Mouse (Mus musculus): ENCODE results near the gene Fam229a. TPM values are rescaled to one million over a fixed set of nuclear protein-coding genes. Genes with fewer than 3 reads are reported as not detected.
A peak's percentile ranks its signal among the peaks of the same experiment; 100 is the strongest.
"Not testable (repeated sequence)": the region's sequence is repeated elsewhere in the genome, so short reads cannot be mapped to it uniquely, and the experiment has no call there.

Gene Fam229a
- polyA plus RNA-seq, 1 experiment from 2014 or later = 1.4 TPM

- 75% methylated on average over 2 of the region's 2 CpGs for WGBS
Observed at GRCm38 (mm10) chr4:129457311-129457710, 33.7 kb upstream of the Fam229a start.

GRCm38 (mm10) chr4:129459726-129460125 lies 31.3 kb upstream of the Fam229a start:
- no peak for ATAC-seq
- Histone ChIP-seq H3K4me2 (ENCODE audit: low read length) (no peak overlapping the region), H3K36me3 (ENCODE audit: control insufficient read depth, insufficient read depth, low read length) (no peaks in the 10 kb centered on the region), H3K27me3 (replicated peaks; ENCODE audit: control insufficient read depth, insufficient read depth, low read length) (no peaks in the 10 kb centered on the region), H3K4me1 (ENCODE audit: control insufficient read depth, insufficient read depth, low read depth, low read length) (peaks cover 8% of the 10 kb centered on the region), H3K27ac (ENCODE audit: low read depth, low read length) (no peak overlapping the region), H3K9me3 (ENCODE audit: control insufficient read depth, low read length) (no peaks in the 10 kb centered on the region), H3K9ac (ENCODE audit: low read depth, low read length) (no peak overlapping the region), H3K4me3 (ENCODE audit: low read length) (no peak overlapping the region)
- WGBS = 90% methylated on average over 3 of the region's 3 CpGs

More at GRCm38 (mm10) chr4:129457311-129457710, 33.7 kb upstream of the Fam229a start:
- not testable (repeated sequence) for H3K9ac ChIP-seq (ENCODE audit: low read depth, low read length); H3K36me3 ChIP-seq (ENCODE audit: control insufficient read depth, insufficient read depth, low read length); H3K27me3 ChIP-seq (replicated peaks; ENCODE audit: control insufficient read depth, insufficient read depth, low read length); H3K9me3 ChIP-seq (ENCODE audit: control insufficient read depth, low read length); ATAC-seq; H3K4me2 ChIP-seq (ENCODE audit: low read length); H3K4me1 ChIP-seq (ENCODE audit: control insufficient read depth, insufficient read depth, low read depth, low read length); H3K4me3 ChIP-seq (ENCODE audit: low read length); H3K27ac ChIP-seq (ENCODE audit: low read depth, low read length)

- ATAC-seq = peak; percentile 19
- Histone ChIP-seq H3K4me2 (ENCODE audit: low read length) (peak overlapping the region; percentile 65), H3K36me3 (ENCODE audit: control insufficient read depth, insufficient read depth, low read length) (peaks cover 3% of the 10 kb centered on the region), H3K9ac (ENCODE audit: low read depth, low read length) (peak overlapping the region; percentile 67), H3K27me3 (replicated peaks; ENCODE audit: control insufficient read depth, insufficient read depth, low read length) (no peaks in the 10 kb centered on the region), H3K9me3 (ENCODE audit: control insufficient read depth, low read length) (no peaks in the 10 kb centered on the region), H3K4me3 (ENCODE audit: low read length) (peak overlapping the region; percentile 44), H3K4me1 (ENCODE audit: control insufficient read depth, insufficient read depth, low read depth, low read length) (peaks cover 8% of the 10 kb centered on the region), H3K27ac (ENCODE audit: low read depth, low read length) (peak overlapping the region; percentile 82)
- WGBS = 0% methylated on average over 4 of the region's 4 CpGs
Observed at GRCm38 (mm10) chr4:129460827-129461182, 30.2 kb upstream of the Fam229a start.

GRCm38 (mm10) chr4:129461183-129461960 lies 29.6 kb upstream of the Fam229a start, which contains the start of gene Bsdc1:
Bsdc1 (plus strand) TSS chr4:129461581.
- Histone ChIP-seq H3K27me3 (replicated peaks; ENCODE audit: control insufficient read depth, insufficient read depth, low read length) (no peaks in the 10 kb centered on the region), H3K9ac (ENCODE audit: low read depth, low read length) (peak within 1 kb of the TSS; percentile 87), H3K4me3 (ENCODE audit: low read length) (peak within 1 kb of the TSS; percentile 85), H3K4me2 (ENCODE audit: low read length) (peak within 1 kb of the TSS; percentile 70), H3K36me3 (ENCODE audit: control insufficient read depth, insufficient read depth, low read length) (peaks cover 8% of the 10 kb centered on the region), H3K27ac (ENCODE audit: low read depth, low read length) (peak within 1 kb of the TSS; percentile 82), H3K4me1 (ENCODE audit: control insufficient read depth, insufficient read depth, low read depth, low read length) (peaks cover 8% of the 10 kb centered on the region), H3K9me3 (ENCODE audit: control insufficient read depth, low read length) (no peaks in the 10 kb centered on the region)
- ATAC-seq = peak; percentile 99
- 1% methylated on average over 46 of the region's 46 CpGs for WGBS

GRCm38 (mm10) chr4:129462118-129462517 lies 28.9 kb upstream of the Fam229a start:
- H3K4me2 ChIP-seq (ENCODE audit: low read length) = peak overlapping the region; percentile 70
- no peak for ATAC-seq
- peak overlapping the region; percentile 79 for H3K27ac ChIP-seq (ENCODE audit: low read depth, low read length)
- H3K36me3 ChIP-seq (ENCODE audit: control insufficient read depth, insufficient read depth, low read length) = peaks cover 8% of the 10 kb centered on the region
- H3K4me1 ChIP-seq (ENCODE audit: control insufficient read depth, insufficient read depth, low read depth, low read length) = peaks cover 8% of the 10 kb centered on the region
- H3K27me3 ChIP-seq (replicated peaks; ENCODE audit: control insufficient read depth, insufficient read depth, low read length) = no peaks in the 10 kb centered on the region
- WGBS = 37% methylated on average over 3 of the region's 3 CpGs
- no peaks in the 10 kb centered on the region for H3K9me3 ChIP-seq (ENCODE audit: control insufficient read depth, low read length)
- peak overlapping the region; percentile 87 for H3K9ac ChIP-seq (ENCODE audit: low read depth, low read length)
- peak overlapping the region; percentile 85 for H3K4me3 ChIP-seq (ENCODE audit: low read length)

GRCm38 (mm10) chr4:129463097-129464059 lies 27.6 kb upstream of the Fam229a start:
- Histone ChIP-seq H3K4me1 (ENCODE audit: control insufficient read depth, insufficient read depth, low read depth, low read length) (peaks cover 8% of the 10 kb centered on the region), H3K9me3 (ENCODE audit: control insufficient read depth, low read length) (no peaks in the 10 kb centered on the region), H3K9ac (ENCODE audit: low read depth, low read length) (no peak overlapping the region), H3K27me3 (replicated peaks; ENCODE audit: control insufficient read depth, insufficient read depth, low read length) (no peaks in the 10 kb centered on the region), H3K36me3 (ENCODE audit: control insufficient read depth, insufficient read depth, low read length) (peaks cover 15% of the 10 kb centered on the region), H3K4me3 (ENCODE audit: low read length) (no peak overlapping the region), H3K4me2 (ENCODE audit: low read length) (no peak overlapping the region), H3K27ac (ENCODE audit: low read depth, low read length) (no peak overlapping the region)
- no peak for ATAC-seq
- WGBS = 88% methylated on average over 24 of the region's 24 CpGs

GRCm38 (mm10) chr4:129464286-129464815 lies 26.6 kb upstream of the Fam229a start:
- H3K4me3 ChIP-seq (ENCODE audit: low read length) = no peak overlapping the region
- no peak overlapping the region for H3K4me2 ChIP-seq (ENCODE audit: low read length)
- 86% methylated on average over 4 of the region's 4 CpGs for WGBS
- ATAC-seq = no peak
- no peaks in the 10 kb centered on the region for H3K27me3 ChIP-seq (replicated peaks; ENCODE audit: control insufficient read depth, insufficient read depth, low read length)
- no peak overlapping the region for H3K9ac ChIP-seq (ENCODE audit: low read depth, low read length)
- H3K4me1 ChIP-seq (ENCODE audit: control insufficient read depth, insufficient read depth, low read depth, low read length) = peaks cover 8% of the 10 kb centered on the region
- peaks cover 20% of the 10 kb centered on the region for H3K36me3 ChIP-seq (ENCODE audit: control insufficient read depth, insufficient read depth, low read length)
- no peak overlapping the region for H3K27ac ChIP-seq (ENCODE audit: low read depth, low read length)
- H3K9me3 ChIP-seq (ENCODE audit: control insufficient read depth, low read length) = no peaks in the 10 kb centered on the region

GRCm38 (mm10) chr4:129476047-129476446 lies 14.9 kb upstream of the Fam229a start:
- H3K4me1 ChIP-seq (ENCODE audit: control insufficient read depth, insufficient read depth, low read depth, low read length) = no peaks in the 10 kb centered on the region
- WGBS = 90% methylated on average over 11 of the region's 11 CpGs

GRCm38 (mm10) chr4:129479863-129480262 lies 11.1 kb upstream of the Fam229a start:
- 93% methylated on average over 3 of the region's 3 CpGs for WGBS
- H3K4me2 ChIP-seq (ENCODE audit: low read length) = no peak overlapping the region
- H3K9ac ChIP-seq (ENCODE audit: low read depth, low read length) = no peak overlapping the region
- peaks cover 19% of the 10 kb centered on the region for H3K36me3 ChIP-seq (ENCODE audit: control insufficient read depth, insufficient read depth, low read length)
- H3K27ac ChIP-seq (ENCODE audit: low read depth, low read length) = no peak overlapping the region
- no peak for ATAC-seq
- no peaks in the 10 kb centered on the region for H3K9me3 ChIP-seq (ENCODE audit: control insufficient read depth, low read length)
- no peaks in the 10 kb centered on the region for H3K4me1 ChIP-seq (ENCODE audit: control insufficient read depth, insufficient read depth, low read depth, low read length)
- H3K27me3 ChIP-seq (replicated peaks; ENCODE audit: control insufficient read depth, insufficient read depth, low read length) = no peaks in the 10 kb centered on the region
- H3K4me3 ChIP-seq (ENCODE audit: low read length) = no peak overlapping the region

More at GRCm38 (mm10) chr4:129476047-129476446, 14.9 kb upstream of the Fam229a start:
- Histone ChIP-seq H3K27ac (ENCODE audit: low read depth, low read length) (no peak overlapping the region), H3K4me2 (ENCODE audit: low read length) (no peak overlapping the region), H3K27me3 (replicated peaks; ENCODE audit: control insufficient read depth, insufficient read depth, low read length) (no peaks in the 10 kb centered on the region), H3K36me3 (ENCODE audit: control insufficient read depth, insufficient read depth, low read length) (peaks cover 40% of the 10 kb centered on the region), H3K9ac (ENCODE audit: low read depth, low read length) (no peak overlapping the region), H3K4me3 (ENCODE audit: low read length) (no peak overlapping the region), H3K9me3 (ENCODE audit: control insufficient read depth, low read length) (no peaks in the 10 kb centered on the region)
- no peak for ATAC-seq

All from hindbrain, embryonic 16.5 days (tissue).